Mouse (Mus musculus): Measurements from ENCODE around the gene Ptma. TPM values are rescaled to one million over a fixed set of nuclear protein-coding genes. Genes with fewer than 3 reads are reported as not detected.
A peak's percentile ranks its signal among the peaks of the same experiment; 100 is the strongest.
"Not testable (repeated sequence)": the region's sequence is repeated elsewhere in the genome, so short reads cannot be mapped to it uniquely, and the experiment has no call there.

Gene Ptma
- 2,449 and 2,521 TPM in 2 replicates for polyA plus RNA-seq (2015; fragmentation: Nextera tagmentation; extraction: Ambion mirVana)

DNA sequence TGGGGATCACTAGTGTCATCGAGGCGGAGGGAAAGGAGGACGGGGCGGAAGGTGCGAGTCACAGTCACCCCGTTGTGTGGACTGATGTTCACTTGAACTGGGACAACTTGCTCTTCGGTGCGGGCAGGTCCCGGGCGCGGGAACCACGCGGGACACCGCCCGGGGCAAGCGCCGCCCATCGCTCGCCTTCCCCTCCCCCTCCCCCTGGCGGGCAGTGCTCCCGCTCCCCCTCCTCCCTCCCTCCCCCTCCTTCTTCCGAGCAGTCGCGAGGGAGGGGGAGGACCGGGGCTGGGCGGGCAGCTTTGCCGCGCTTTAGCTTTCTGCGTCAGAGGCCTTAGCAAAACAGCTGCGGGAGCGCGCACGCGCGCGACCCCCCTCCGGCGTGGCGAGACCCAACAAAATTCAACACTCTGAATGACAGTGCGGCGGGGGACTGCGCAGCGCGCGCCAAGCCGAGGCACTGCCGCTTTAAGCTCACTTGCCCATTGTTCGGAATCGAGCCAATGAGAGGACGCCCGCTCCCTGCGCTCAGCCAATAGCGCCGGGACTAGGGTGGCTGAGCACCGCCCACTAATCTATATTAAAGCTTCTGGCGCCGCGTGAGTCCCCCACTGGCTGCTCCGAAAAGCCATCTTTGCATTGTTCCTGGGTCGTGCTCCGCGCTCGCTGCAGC lies at the start of gene Ptma:
Gene Ptma, plus strand, starts transcription at position 611 of the 673 bp plus-strand sequence.
- Histone ChIP-seq H3K9ac (peak within 1 kb of the TSS; percentile 95), H3K4me3 (replicated peaks) (peak within 1 kb of the TSS; percentile 89), H3K9me3 (no peaks in the 10 kb centered on the region), H3K27ac (peak within 1 kb of the TSS; percentile 100), H3K4me2 (peak within 1 kb of the TSS; percentile 94), H3K36me3 (peaks cover 7% of the 10 kb centered on the region; the same call in 1 of the 2 replicates), H3K27me3 (replicated peaks) (no peaks in the 10 kb centered on the region), H3K4me1 (peaks cover 30% of the 10 kb centered on the region)
- under 1% methylated on average over 58 of the region's 63 CpGs for WGBS
- peak; percentile 93 for ATAC-seq (ENCODE audit: insufficient read depth, low FRiP score, low read depth)

DNA sequence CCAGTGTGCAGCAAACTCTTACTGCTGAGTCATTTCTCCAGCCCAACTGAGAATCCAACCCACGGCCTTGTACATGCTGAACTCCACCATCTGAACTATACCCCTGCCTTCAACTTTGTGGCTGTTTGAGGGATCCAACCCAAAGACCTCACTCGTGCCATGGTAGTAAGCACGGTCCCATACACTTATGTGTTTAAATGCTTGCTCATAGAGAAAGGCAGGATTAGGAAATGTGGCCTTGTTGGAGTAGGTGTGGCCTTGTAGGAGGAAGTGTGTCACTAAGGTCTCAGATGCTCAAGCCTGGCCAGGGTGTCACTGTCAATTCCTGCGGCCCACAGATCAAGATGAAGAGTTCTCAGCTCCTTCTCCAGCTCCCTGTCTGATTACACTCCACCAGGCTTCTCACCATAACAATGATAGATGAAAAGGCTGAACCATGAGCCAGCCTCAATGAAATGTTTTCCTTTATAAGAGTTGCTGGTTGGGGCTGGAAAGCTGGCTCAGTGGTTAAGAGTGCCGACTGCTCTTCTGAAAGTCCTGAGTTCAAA lies 48.7 kb upstream of the Ptma start:
- Histone ChIP-seq H3K4me2 (no peak overlapping the region), H3K4me3 (replicated peaks) (no peak overlapping the region), H3K36me3 (no peaks in the 10 kb centered on the region), H3K27ac (no peak overlapping the region), H3K4me1 (peaks cover under 1% of the 10 kb centered on the region; the same call in 1 of the 2 replicates), H3K9ac (no peak overlapping the region), H3K9me3 (no peaks in the 10 kb centered on the region), H3K27me3 (replicated peaks) (no peaks in the 10 kb centered on the region)
- no peak for ATAC-seq (ENCODE audit: insufficient read depth, low FRiP score, low read depth)
- 85% methylated on average over 5 of the region's 5 CpGs for WGBS

DNA sequence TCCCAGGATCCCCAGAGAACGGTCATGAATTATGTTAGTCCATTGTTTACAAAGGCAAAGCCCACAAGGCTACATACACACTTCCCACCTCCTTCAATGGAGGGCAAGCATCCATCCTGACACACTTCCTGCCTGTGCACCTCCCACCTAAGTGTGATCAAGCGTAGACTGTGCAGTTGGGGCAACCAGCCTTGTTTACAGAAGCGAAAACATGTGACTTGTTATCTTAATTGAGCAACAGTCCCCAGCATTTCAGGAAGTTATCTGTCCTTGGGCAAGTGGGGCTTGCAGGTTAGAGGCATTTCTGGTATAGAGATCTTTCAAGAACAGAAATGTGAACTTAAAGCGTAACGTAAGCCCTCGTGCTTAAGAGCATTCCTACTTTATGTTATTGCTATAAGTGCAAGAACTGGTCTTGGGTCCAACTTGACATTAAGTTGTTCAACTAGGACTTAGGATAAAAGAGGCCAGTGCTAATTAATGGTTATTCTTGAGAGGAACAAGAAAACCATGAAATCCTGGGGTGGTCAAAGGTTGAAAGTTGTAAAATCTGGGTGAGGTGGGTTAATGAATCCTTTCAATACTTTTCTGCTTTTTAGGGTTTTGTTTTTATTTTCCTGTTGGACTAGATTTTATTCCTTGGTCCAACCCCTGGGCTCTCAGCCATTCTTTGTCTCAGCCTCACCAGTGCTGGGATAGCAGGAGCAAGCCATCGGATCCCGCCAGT lies 47.3 kb upstream of the Ptma start:
- Histone ChIP-seq H3K9ac (no peak overlapping the region), H3K4me2 (no peak overlapping the region), H3K4me3 (replicated peaks) (no peak overlapping the region), H3K9me3 (no peaks in the 10 kb centered on the region), H3K4me1 (no peaks in the 10 kb centered on the region), H3K36me3 (no peaks in the 10 kb centered on the region), H3K27ac (peak overlapping the region; percentile 69), H3K27me3 (replicated peaks) (no peaks in the 10 kb centered on the region)
- peak; percentile 85 for ATAC-seq (ENCODE audit: insufficient read depth, low FRiP score, low read depth)
- WGBS = 55% methylated on average over 8 of the region's 8 CpGs

DNA sequence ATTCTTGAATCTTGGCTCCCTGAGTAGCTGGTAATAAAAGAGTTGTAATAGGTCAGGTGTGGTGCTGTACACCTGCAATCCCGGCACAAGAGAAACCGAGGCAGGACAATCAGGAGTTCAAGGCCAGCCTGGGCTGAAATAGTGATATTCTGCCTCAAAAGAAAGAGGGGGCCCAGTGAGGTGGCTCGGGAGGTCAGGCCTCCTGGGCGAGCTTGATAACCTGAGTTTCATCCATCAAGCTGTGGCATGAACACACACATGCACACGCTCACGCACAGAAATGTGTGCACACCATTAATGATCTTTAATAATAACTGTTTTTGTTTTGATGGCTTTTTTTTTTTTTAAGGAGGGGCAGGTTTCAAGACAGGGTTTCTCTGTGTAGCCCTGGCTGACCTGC lies 46.2 kb upstream of the Ptma start:
- no peak overlapping the region for H3K4me3 ChIP-seq (replicated peaks)

GRCm38 (mm10) chr1:86480735-86481447 lies 45.6 kb upstream of the Ptma start:
- ATAC-seq (ENCODE audit: insufficient read depth, low FRiP score, low read depth) = peak; percentile 1; the same call in 1 of the 2 replicates
- Histone ChIP-seq H3K9me3 (no peaks in the 10 kb centered on the region), H3K4me1 (no peaks in the 10 kb centered on the region), H3K4me3 (replicated peaks) (no peak overlapping the region), H3K27ac (peak overlapping the region; percentile 81), H3K36me3 (no peaks in the 10 kb centered on the region), H3K9ac (no peak overlapping the region), H3K4me2 (no peak overlapping the region), H3K27me3 (replicated peaks) (no peaks in the 10 kb centered on the region)
- WGBS = 71% methylated on average over 8 of the region's 8 CpGs

More for the DNA sequence above, 46.2 kb upstream of the Ptma start:
- H3K36me3 ChIP-seq = no peaks in the 10 kb centered on the region
- 76% methylated on average over 6 of the region's 6 CpGs for WGBS
- H3K27ac ChIP-seq = peak overlapping the region; percentile 6; the same call in 1 of the 2 replicates
- no peak overlapping the region for H3K4me2 ChIP-seq
- H3K9me3 ChIP-seq = no peaks in the 10 kb centered on the region
- no peaks in the 10 kb centered on the region for H3K27me3 ChIP-seq (replicated peaks)
- no peak overlapping the region for H3K9ac ChIP-seq
- no peak for ATAC-seq (ENCODE audit: insufficient read depth, low FRiP score, low read depth)
- H3K4me1 ChIP-seq = no peaks in the 10 kb centered on the region

GRCm38 (mm10) chr1:86481468-86481867 lies 45.1 kb upstream of the Ptma start:
- Histone ChIP-seq H3K4me3 (replicated peaks) (no peak overlapping the region), H3K27me3 (replicated peaks) (no peaks in the 10 kb centered on the region), H3K4me1 (no peaks in the 10 kb centered on the region), H3K36me3 (no peaks in the 10 kb centered on the region), H3K9me3 (no peaks in the 10 kb centered on the region), H3K9ac (no peak overlapping the region), H3K27ac (peak overlapping the region; percentile 81), H3K4me2 (no peak overlapping the region)
- peak; percentile 73 for ATAC-seq (ENCODE audit: insufficient read depth, low FRiP score, low read depth)
- 57% methylated on average over 7 of the region's 7 CpGs for WGBS

- ATAC-seq (ENCODE audit: insufficient read depth, low FRiP score, low read depth) = no peak
- H3K9ac ChIP-seq = no peak overlapping the region
- WGBS = 82% methylated on average over 11 of the region's 11 CpGs
- no peaks in the 10 kb centered on the region for H3K36me3 ChIP-seq
- H3K27ac ChIP-seq = peak overlapping the region; percentile 81
- no peak overlapping the region for H3K4me3 ChIP-seq (replicated peaks)
- no peaks in the 10 kb centered on the region for H3K9me3 ChIP-seq
- H3K4me1 ChIP-seq = no peaks in the 10 kb centered on the region
- no peaks in the 10 kb centered on the region for H3K27me3 ChIP-seq (replicated peaks)
- no peak overlapping the region for H3K4me2 ChIP-seq
Measured at GRCm38 (mm10) chr1:86482288-86482687, 44.2 kb upstream of the Ptma start.

DNA sequence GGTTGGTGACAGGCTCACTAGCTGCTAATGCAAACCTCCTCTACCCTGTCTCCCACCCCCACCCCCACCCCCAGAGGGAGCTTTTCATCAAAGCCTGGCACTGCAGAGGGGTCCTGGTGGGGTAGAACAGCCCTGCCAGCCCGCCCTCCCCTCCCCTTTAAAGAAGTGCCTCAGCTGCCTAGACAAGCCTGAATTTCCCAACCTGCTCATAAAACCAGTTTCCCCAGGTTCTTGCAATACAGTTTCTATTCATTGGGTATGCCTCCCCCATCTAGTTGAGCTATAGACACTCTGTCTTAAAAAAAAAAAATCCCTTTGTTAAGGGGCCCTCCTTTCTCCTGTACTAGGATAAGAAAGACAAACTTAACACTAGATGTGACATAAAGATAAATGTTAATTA lies 43.8 kb upstream of the Ptma start:
- Histone ChIP-seq H3K27ac (peak overlapping the region; percentile 81), H3K9ac (no peak overlapping the region), H3K4me3 (replicated peaks) (no peak overlapping the region), H3K27me3 (replicated peaks) (no peaks in the 10 kb centered on the region), H3K4me1 (no peaks in the 10 kb centered on the region), H3K9me3 (no peaks in the 10 kb centered on the region), H3K36me3 (no peaks in the 10 kb centered on the region), H3K4me2 (no peak overlapping the region)
- no peak for ATAC-seq (ENCODE audit: insufficient read depth, low FRiP score, low read depth)
- WGBS = 41% methylated on average over 1 of the region's 1 CpGs

DNA sequence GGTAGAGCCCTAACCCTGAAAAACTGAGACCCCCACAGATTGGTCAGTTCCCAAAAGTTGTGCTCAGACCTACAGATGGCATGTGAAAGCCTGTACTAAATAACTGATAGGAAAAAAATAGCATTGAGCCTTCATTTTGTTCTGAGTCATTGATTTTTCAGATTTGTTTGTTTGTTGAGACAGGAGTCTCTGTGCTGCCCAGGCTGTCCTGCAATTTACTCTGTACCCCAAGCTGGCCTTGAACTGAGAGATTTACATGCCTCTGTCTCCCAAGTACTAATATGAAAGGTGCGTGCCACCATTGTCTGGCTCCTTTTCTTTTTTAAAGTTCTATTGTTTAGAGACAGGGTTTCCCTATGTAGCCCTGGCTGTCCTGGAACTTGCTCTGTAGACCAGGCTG lies 41.2 kb upstream of the Ptma start:
- peaks cover 9% of the 10 kb centered on the region; the same call in 1 of the 2 replicates for H3K4me1 ChIP-seq
- no peak overlapping the region for H3K27ac ChIP-seq
- H3K4me3 ChIP-seq (replicated peaks) = no peak overlapping the region
- H3K27me3 ChIP-seq (replicated peaks) = no peaks in the 10 kb centered on the region
- no peak overlapping the region for H3K4me2 ChIP-seq
- H3K36me3 ChIP-seq = no peaks in the 10 kb centered on the region
- no peaks in the 10 kb centered on the region for H3K9me3 ChIP-seq
- WGBS = 93% methylated on average over 1 of the region's 1 CpGs
- no peak for ATAC-seq (ENCODE audit: insufficient read depth, low FRiP score, low read depth)
- no peak overlapping the region for H3K9ac ChIP-seq

- peaks cover 15% of the 10 kb centered on the region for H3K4me1 ChIP-seq
- not testable (repeated sequence) for H3K9ac ChIP-seq; H3K27ac ChIP-seq; H3K9me3 ChIP-seq; H3K27me3 ChIP-seq (replicated peaks); H3K4me2 ChIP-seq; ATAC-seq (ENCODE audit: insufficient read depth, low FRiP score, low read depth); H3K36me3 ChIP-seq; H3K4me3 ChIP-seq (replicated peaks)
- 95% methylated on average over 6 of the region's 6 CpGs for WGBS
Measured at GRCm38 (mm10) chr1:86485858-86486257, 40.7 kb upstream of the Ptma start.

GRCm38 (mm10) chr1:86486703-86487294 lies 39.7 kb upstream of the Ptma start:
- peak overlapping the region; percentile 54 for H3K4me2 ChIP-seq
- peak overlapping the region; percentile 65 for H3K4me3 ChIP-seq (replicated peaks)
- peak overlapping the region; percentile 95 for H3K27ac ChIP-seq
- H3K27me3 ChIP-seq (replicated peaks) = no peaks in the 10 kb centered on the region
- WGBS = 8% methylated on average over 13 of the region's 13 CpGs
- H3K36me3 ChIP-seq = no peaks in the 10 kb centered on the region
- H3K9ac ChIP-seq = no peak overlapping the region
- H3K9me3 ChIP-seq = no peaks in the 10 kb centered on the region
- no peak; the same call in 1 of the 2 replicates for ATAC-seq (ENCODE audit: insufficient read depth, low FRiP score, low read depth)
- peaks cover 23% of the 10 kb centered on the region for H3K4me1 ChIP-seq
